Mouse (Mus musculus) v-Abl transformed pro-B cells (cell line): ENCODE results near the gene Sdk1.

Experiments
- in situ Hi-C, 2 experiments: fragments of 400-800 bp; cut with MboI; formaldehyde crosslinking; loops; one replicate each; pipeline ENCODE4 v1.15.1; 2025; ENCODE audit not compliant: unreplicated experiment in 2 of 2

Gene Sdk1

DNA sequence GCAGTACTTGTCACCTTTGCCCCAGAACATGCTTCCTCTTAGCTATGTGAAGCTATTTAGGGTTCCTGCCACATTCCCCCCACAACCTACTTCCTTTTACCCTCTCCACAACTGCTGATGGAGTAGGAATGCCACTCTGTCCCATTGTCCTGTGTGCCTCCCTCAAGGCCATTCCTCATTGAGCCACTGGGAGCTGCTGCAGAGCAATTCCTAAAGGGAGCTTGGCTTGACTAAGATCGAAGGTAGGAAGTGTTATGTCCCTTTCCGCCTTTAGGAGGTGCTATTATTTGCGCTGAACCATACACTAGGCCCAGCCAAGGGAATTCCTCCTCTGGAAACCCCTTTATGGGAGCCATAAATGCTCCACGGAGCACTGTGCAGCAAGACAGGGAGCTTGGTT lies 743.0 kb downstream of the Sdk1 start:
- in situ Hi-C loops, result no loop called here

DNA sequence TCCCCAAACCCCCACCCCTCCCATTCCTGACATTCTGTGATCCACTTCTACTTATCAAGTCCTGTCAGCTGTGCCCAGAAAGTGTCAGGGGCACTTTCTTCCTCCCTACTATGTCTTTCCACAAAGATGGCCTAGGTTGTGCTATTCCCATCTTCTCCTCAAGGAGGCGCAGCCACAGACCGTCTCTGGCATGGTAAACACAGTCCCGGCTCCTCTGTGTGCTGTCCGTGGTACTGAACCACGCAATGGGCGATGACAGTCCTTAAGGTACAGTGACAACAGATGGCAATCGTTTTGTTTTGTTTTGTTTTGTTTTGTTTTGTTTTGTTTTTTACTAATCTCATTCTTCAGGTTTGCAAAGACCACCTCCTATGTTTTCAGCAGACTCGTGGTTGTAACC lies 743.7 kb downstream of the Sdk1 start:
- in situ Hi-C loops, result no loop called here

DNA sequence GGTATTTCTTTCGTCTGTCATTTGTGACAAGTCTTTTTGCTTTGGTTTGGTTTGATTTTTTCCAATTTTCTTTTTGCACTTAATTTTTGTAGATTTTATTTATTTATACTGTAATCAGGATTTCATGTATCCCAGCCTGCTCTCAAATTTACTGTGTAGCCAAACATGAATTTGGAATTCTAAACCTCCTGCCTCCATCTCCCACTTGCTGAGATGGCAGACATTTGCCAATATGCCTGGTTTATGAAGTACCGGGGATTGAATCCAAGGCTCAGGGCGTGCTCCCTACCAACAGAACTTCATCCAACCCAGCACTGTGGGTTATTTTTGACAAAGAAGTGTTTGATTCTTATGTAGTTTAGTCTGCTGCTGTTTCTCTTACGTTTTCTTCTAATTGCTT lies 744.3 kb downstream of the Sdk1 start:
- in situ Hi-C loops, result no loop called here

DNA sequence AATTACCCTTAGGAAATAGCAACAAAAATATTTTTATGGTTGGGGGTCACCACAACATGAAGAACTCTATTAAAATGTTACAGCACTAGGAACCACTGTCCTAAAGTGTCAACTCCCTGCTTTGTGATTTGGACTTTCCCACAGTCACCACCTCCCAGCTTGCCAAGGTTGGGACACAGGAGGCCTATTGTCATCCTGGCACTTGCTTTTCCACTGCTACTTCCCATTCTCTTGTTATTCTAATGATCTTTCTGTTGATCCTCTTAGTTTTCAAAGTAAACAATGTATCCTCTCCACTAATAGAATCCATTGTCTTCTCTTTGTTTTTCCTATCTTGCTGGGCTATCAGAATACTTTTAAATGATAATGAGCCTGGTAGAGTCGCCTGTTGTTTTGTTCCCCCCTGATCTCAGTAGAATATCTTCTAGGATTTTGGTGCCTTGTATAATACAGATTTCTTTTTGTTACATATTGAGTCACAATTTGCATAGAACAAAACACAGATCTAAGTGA lies 746.1 kb downstream of the Sdk1 start:
- in situ Hi-C loops, result no loop called here

DNA sequence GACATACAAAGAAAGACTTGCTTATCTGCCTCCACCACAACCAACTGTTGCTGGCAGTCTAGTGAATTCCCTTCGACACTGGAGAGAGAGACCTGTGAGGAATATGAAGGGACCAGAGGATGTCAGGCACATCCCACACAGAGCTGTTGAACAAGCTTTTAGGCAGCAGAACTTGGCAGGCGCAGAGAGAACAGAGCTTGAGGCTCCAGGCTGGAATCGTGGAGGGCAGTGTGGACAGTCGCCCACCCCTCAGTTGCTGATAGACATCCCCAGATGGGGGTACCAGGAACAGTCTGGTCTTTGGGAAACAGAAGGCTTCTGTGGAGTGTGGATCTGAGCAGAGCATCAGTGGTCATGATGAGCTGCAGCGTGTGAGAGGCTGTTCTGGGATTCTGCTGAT lies 747.4 kb downstream of the Sdk1 start:
- in situ Hi-C loops, result no loop called here

DNA sequence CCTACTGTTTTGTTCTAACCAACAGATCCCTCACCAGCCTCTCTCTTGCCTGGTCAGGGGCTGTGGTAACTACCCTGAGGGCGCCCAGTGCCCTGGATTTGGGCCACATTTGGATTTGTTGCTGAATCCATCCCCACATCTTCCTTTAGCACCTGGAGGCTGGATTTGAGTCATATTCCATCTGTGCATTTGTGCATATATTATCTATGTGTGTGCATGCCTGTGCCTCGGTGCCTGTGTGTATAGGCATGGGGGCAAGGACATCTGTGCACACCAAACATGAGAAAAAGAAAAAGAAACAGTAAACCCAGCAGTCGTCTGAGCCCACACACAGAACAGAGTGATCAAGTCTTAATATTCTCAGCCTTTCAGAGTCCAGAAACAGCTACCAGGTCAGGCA lies 752.9 kb downstream of the Sdk1 start:
- in situ Hi-C loops, result no loop called here

DNA sequence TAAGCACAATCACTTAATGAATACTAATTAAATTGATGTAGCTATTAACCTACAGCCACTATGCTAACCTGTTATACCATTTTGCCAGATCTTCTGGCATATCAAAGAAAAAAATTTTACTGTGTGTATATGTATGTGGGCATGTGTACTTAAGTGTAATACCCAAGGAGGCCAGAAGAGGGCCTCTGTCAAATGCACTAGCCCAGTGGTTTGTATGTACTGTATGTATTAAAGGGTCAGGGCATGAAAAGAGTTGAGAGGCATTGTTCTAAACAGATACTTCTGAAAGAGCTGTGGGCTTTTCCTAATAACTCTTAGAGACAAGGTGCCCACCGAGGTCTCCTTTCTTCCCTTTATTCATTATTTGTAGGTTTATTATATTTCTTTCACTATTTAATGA lies 759.0 kb downstream of the Sdk1 start:
- in situ Hi-C loops, result no loop called here

DNA sequence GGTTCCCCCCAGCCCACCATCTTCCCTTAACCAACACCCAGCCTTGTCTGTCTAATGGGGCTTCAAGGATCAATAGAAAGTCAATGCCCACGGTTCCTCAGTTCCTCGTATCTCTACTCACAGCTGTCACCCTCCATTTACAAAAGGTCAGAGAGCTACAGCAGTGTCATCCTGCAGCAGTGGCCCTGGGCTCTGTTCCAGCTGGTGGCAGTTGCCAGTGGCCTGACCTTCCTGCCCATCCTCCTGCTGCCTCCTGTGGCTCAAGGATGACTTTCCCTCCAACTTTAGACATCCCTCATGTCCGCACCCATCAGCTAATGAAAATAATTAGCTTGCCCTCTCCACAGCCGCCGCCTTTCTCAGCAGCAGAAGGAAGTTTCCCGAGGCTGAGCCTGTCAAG lies 759.8 kb downstream of the Sdk1 start:
- in situ Hi-C loops, result no loop called here

DNA sequence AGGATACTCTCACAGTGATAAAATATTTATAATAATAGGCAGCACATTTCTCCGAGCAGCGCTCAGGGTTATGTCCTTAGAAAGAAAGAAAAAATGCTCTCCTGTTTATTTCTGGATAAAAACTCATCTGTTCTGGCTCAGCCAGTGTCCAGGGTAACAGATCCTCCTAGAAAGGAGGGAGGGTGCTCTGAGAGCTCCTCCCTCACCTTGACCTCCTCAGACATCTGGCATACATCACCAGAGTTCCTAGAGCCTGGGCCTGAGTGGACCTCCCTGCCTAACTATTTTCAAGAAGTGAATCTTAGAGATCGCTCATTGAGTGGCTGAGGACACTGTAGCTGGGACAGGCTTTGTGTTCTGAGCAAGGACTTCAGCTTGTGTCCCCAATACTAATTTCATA lies 760.7 kb downstream of the Sdk1 start:
- in situ Hi-C loops, result no loop called here

DNA sequence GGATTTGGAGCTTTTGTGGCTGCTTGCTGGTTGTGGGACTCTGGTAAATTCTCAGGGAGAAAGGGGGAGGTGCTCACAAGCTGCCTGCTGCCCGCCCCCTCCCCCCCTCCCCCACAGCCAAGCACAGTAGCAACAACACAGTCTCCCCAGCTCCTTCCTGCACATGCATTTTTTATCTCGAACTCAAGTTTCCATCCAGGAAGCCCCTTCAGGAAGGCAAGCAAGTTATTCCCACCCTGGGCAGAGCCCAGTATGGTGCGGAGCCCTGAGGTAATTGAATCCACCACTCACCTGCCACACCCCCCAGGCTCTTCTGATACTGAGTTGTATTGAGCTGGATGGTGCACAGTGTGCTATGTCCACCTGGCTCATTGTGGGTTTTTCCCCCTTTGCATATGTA lies 768.9 kb downstream of the Sdk1 start:
- in situ Hi-C loops, result no loop called here

DNA sequence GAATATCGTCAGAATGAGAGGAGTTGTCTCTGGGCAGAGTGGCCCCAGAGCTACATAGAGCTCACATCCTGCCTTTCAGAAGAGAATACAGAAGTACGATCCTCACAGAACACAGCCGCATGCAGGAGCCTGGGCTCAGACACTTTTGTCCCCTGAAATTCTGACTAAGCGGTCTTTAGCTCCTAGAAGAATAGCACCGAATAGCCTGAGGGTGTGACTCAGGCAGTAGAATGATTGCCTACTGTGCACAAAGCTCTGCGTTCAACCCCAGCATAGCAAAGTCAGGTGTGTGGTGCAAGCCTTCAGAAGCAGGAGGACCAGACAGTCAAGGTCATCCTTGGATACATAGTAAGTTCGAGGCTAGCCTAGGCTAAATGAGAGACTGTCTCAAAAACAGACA lies 775.7 kb downstream of the Sdk1 start:
- in situ Hi-C loops, result no loop called here

DNA sequence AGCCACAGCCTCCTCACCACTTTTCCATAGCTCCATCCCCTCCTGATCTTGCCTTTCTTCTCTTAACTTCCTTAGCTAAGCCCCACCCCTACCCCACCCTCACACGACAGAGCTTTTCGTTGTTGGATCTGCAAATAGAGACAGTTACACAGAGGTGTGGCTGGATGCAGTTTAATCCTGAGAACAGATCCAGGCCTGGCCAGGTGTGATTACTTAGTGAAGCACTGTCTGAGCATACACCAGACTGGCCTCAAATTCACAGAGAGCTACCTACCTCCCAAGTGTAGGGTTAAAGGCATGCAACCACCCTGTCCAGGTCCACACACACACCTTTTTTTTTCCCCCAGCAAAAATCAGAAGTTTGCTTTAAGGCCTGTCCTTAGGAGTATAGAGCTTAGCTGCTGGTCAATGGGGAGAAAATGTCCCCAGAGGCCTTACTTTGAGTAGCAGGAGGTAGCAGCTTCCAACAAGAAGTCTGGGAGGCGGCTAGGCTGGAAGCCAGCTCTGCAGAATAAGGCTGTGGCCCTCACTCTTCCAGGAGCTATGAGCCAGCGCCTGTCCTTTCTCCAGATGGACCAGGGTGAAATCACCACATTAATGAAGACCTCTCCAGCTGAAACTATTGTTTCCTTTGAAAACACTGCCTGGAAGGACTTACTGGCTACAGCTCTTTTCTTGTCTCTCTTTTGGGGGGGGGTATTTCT lies 781.7 kb downstream of the Sdk1 start:
- in situ Hi-C loops, result no loop called here

DNA sequence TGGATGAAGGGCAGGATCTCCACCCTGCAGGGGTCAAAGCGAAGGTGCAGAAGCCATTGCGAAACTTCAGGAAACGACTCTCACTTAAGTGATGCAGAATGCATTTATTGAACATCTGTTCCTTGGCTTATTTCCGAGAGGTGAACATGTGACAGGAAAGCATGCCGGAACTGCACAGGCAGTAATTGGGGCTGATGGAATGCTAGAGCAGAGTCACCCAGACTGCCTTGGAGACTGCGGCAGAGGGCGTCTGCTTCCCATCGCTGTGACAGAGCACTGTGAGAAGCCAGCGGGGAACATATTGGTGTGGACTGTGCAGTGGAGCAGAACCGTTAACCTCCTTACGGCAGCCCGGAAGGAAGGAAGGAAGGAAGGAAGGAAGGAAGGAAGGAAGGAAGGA lies 783.2 kb downstream of the Sdk1 start:
- in situ Hi-C loops, result no loop called here

DNA sequence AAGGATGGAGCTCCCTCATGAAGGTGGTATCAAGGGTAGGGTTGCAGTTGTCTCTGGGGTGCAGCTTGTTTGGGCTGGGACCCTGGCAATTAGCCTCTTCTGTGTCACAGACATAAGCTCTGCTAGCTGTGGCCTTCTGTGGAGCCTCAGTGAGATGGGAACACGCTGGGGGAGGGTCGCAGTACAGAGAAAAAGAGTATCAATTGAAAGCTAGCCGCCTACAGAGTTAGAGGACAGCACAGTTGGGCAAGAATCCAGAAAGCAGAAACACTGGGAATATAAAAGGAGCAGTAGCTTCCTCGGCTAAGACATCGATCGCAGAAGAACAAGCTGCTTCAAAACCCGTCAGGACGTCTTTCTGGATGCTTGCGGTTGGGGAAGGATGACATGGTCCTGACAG lies 795.2 kb downstream of the Sdk1 start:
- in situ Hi-C loops, result no loop called here

DNA sequence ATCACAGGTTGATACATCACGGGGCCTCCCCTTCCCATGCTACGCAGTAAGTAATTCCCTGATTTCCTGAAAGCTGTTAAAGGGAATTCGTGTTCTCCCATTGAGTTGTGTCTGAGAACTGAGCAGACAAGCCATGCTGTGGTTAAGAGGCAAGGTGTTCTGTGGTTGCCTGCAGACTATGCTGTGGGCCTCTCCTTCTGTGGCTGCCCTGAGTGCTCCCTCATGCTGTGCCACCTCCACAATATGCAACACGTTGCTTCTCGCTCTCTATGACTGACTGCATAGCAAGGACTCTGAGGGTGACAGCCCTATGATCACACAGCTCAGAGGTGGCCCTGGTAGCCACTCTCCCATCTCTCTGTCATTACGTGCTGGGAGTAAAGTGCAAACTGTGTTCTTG lies 797.9 kb downstream of the Sdk1 start:
- in situ Hi-C loops, result no loop called here

DNA sequence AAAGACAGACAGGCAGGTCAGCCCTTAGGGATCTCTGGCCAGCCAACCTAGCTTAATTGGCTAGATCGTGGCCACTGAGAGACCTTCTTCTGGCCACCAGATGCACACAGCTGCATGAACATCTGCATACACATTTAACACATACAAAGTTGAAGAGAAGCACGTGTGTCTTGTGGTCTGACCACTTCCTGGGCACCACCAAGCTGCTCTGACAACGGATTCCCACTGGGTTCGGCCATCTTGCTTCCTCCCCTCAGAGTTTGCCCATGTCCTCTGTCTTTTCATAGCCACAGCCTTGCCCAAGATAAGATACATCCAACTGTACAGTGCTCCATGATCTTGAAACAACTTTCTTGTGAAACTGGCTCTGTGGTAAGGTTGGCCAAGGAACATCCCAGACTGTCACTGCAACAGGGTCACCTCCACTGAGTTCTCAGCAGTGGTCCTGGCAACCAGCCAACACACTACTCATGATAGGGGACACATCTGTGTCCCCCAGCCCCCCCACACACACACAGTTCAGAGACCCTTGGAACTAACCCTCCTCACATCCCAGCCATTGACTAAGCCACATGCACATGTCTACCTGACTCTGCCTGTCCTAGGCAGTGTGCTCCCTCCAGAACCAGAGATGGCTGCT lies 798.7 kb downstream of the Sdk1 start:
- in situ Hi-C loops, result no loop called here

DNA sequence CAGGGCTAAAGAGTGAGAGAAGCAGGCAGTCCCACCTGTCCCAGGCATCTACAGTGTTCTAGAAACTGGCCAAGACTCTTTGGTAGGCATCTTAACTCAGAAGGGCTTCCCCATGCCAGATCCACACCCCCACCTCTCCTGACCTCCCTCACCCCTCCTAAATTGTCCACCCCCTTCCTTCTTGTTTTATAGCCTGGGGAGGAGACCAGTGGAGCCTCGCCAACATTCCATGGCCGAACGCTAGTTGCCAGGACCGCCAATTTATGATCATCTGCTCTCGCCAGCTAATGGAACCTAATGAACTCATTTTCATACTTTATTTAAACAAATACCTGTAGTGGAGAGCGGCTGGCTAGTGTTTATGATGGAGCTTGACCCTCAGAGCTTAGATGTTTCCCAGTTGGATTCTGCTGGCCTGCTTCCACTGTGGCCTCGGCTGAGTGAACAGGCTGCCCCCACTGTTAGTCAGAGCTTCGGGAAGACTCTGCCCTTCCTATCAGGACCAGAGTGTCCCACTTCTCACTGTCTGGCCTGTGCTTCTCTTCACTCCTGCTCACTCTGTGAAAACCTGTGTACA lies 800.0 kb downstream of the Sdk1 start:
- in situ Hi-C loops, result no loop called here

DNA sequence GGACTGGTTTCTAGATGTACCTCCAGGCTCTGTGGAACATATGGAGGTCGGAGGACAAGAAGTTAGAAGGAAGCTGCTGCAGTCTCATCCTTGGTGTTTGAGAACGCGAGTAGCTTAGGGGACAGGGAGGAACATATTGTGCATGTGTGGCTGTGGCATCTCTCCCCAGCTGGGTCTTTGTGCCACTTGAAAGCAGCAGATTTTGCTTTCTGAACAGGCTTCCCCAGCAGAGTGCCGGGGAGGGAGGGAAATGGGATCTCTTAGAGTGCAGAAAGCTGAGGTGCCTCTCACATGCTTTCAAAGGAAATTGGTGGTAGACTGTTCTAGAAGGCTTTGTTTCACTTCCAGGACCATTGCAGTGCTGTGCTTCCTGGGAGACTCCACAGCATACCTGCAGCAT lies 820.5 kb downstream of the Sdk1 start:
- in situ Hi-C loops, result no loop called here

DNA sequence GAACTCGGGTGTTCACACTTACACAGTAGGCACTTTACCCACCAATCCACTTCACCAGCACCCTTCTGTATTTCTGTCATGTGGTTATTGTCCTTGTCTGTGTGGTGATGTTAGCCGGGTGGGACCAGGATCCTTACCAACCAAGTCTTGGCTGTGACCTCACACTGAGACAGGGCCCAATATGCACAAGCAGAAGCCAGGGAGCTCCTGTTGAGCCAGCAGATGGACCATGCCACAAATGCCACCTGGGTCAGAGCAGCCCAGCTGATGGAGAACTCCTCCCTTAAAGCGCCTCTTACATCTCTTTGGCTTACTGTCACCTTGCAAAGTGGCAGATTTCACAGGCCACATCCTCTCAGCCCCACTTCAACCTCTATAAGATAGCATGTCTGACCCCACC lies 830.0 kb downstream of the Sdk1 start:
- in situ Hi-C loops, result no loop called here

DNA sequence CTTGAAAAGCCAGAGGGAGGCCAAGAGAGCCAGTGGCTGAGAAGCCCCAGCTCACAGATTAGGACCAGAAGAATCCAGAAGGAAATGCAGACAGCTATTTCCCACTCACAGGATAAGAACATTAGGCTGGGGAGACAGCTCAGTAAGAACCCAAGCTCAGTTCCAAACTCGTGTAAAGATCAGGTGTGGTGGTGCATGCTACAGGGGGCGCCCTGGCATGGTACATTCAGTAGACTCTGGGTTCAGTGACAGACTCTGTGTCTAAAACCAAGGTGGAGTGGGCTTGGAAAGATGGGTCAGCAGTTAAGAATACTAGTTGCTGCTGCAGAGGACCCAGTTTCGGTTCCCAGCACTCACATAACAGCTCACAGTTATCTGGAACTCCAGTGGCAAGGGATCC lies 832.6 kb downstream of the Sdk1 start:
- in situ Hi-C loops, result no loop called here

DNA sequence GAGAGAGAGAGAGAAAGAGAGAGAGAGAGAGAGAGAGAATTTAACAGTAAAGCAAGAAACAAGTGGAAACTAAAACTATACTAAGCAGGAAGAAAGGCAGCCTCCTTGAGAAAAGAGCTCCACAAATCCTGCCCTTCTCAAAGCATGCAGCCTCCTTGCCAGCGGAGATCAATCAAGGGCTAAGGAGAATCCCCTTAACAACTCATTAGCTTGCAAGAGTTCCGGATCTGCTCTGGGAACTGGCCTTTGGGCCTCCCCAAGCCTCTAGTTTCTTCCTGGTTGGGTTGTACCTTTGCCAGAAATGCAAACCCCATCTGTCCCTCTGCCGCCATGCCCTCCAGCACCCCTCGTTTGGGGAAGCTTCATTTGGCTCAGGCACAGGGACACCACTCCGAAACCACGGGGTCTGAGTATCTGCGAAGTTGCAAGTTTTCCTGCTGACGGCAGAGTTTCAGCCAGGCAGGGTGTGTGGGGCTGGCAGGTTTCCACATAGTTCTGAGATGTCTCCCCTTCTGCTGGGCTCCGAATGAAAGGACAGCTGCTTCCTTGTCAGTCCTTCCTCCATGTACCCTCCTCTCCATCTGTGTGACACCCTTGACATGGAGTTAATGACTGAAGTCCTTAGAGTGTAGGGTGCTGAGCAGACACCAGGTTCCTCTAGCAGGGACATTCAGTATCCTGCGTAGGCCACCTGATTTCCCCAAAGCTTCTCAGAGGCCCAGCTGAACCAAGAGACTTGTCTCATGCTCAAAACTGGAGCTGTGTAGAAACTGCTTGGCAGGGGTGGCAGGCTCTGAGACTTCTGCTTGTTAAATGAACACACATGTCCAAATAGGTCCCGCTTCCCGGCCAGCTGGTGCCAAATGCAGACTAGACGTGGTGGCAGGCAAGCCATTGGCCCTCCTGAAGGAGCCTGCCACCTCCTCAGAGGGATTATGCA lies 833.5 kb downstream of the Sdk1 start:
- in situ Hi-C loops, result no loop called here
